Comparison of ENCODE assay signal across 7 mouse cellular contexts in genomic region chr9:35115804-35116203, GRCm38 (mm10). TPM values are rescaled to one million over a fixed set of nuclear protein-coding genes. Genes with fewer than 3 reads are reported as not detected.
DNase-seq lines count a peak whose midpoint lies in the region; ATAC-seq and TF ChIP-seq lines count a peak whose summit lies in the region.

No protein-coding gene starts in this region.

- no peak for DNase-seq in lung, postnatal 0 days (ENCODE audit: low spot score)
- no peak for DNase-seq in lung, postnatal 10 days
- DNase-seq in limb, embryonic 14.5 days (ENCODE audit: low spot score): no peak
- DNase-seq in layer of hippocampus, postnatal 14 days (ENCODE audit: low spot score in 2 of 2): no peak
- no peak for DNase-seq in kidney, postnatal 4 days

- no peak for TF ChIP-seq EP300 in lung, postnatal 0 days (IDR thresholded peaks at IDR 0.05)

- TF ChIP-seq POLR2A in limb, embryonic 14.5 days (IDR thresholded peaks at IDR 0.05; ENCODE audit: borderline replicate concordance, extremely low read depth, insufficient read depth, insufficient read length): no peak

- peaks cover 9% of the 10 kb centered on the region; the same call in 1 of the 2 replicates for H3K4me1 ChIP-seq in lung, postnatal 0 days (ENCODE audit: insufficient read depth, low read depth, low read length)
- H3K4me1 ChIP-seq in limb, embryonic 14.5 days (ENCODE audit: control insufficient read depth, insufficient read depth, low read length): peaks cover 46% of the 10 kb centered on the region
- peaks cover 38% of the 10 kb centered on the region for H3K4me1 ChIP-seq in stomach, embryonic 15.5 days

- peak overlapping the region; percentile 93 for H3K27ac ChIP-seq in lung, postnatal 0 days (ENCODE audit: low read length)
- peak overlapping the region; percentile 84 for H3K27ac ChIP-seq in limb, embryonic 14.5 days (replicated peaks; ENCODE audit: low read depth, low read length)
- peak overlapping the region; percentile 89; the same call in 1 of the 2 replicates for H3K27ac ChIP-seq in stomach, embryonic 15.5 days

- H3K36me3 ChIP-seq in lung, postnatal 0 days (ENCODE audit: insufficient read depth, low read length): no peaks in the 10 kb centered on the region
- 0 out of 2 replicates have a peak, but pooled peaks cover 3% of the 10 kb centered on the region for H3K36me3 ChIP-seq in limb, embryonic 14.5 days (ENCODE audit: control insufficient read depth, insufficient read depth, low read length)
- no peaks in the 10 kb centered on the region for H3K36me3 ChIP-seq in stomach, embryonic 15.5 days

- TF ChIP-seq CTCF in lung, postnatal 0 days (IDR thresholded peaks at IDR 0.05): no peak

- H3K27me3 ChIP-seq in lung, postnatal 0 days (replicated peaks; ENCODE audit: insufficient read depth, low read length): no peaks in the 10 kb centered on the region
- H3K27me3 ChIP-seq in limb, embryonic 14.5 days (ENCODE audit: control insufficient read depth, insufficient read depth, low read length): no peaks in the 10 kb centered on the region
- no peaks in the 10 kb centered on the region for H3K27me3 ChIP-seq in stomach, embryonic 15.5 days (replicated peaks)

- H3K4me2 ChIP-seq in lung, postnatal 0 days (replicated peaks; ENCODE audit: low read depth, low read length): peak overlapping the region; percentile 83
- H3K4me2 ChIP-seq in limb, embryonic 14.5 days (replicated peaks; ENCODE audit: low read depth, low read length, severe bottlenecking): peak overlapping the region; percentile 87
- H3K4me2 ChIP-seq in stomach, embryonic 15.5 days: peak overlapping the region; percentile 74

- no peak for ATAC-seq in lung, postnatal 0 days
- ATAC-seq in erythroblast, adult 5-6 weeks (replicated peaks; ENCODE audit: low FRiP score, poor library complexity, severe bottlenecking): 0 out of 2 replicates have a peak, but pooled peaks have one; percentile 1
- no peak for ATAC-seq in limb, embryonic 14.5 days (ENCODE audit: low FRiP score, low read depth)
- ATAC-seq in stomach, embryonic 15.5 days (ENCODE audit: insufficient read depth, low FRiP score, low read depth): no peak

- H3K9me3 ChIP-seq in lung, postnatal 0 days (ENCODE audit: low read length): no peaks in the 10 kb centered on the region
- H3K9me3 ChIP-seq in limb, embryonic 14.5 days (ENCODE audit: control insufficient read depth, low read length): no peaks in the 10 kb centered on the region
- H3K9me3 ChIP-seq in stomach, embryonic 15.5 days: no peaks in the 10 kb centered on the region

- peak overlapping the region; percentile 71 for H3K9ac ChIP-seq in lung, postnatal 0 days (replicated peaks; ENCODE audit: low read depth)
- H3K9ac ChIP-seq in limb, embryonic 14.5 days (ENCODE audit: low read depth, low read length, severe bottlenecking): peak overlapping the region; percentile 84
- peak overlapping the region; percentile 83 for H3K9ac ChIP-seq in stomach, embryonic 15.5 days

- peak overlapping the region; percentile 63 for H3K4me3 ChIP-seq in lung, postnatal 0 days (ENCODE audit: low read depth, low read length)
- H3K4me3 ChIP-seq in limb, embryonic 14.5 days (replicated peaks; ENCODE audit: low read length): peak overlapping the region; percentile 75
- peak overlapping the region; percentile 74 for H3K4me3 ChIP-seq in stomach, embryonic 15.5 days (replicated peaks)

- 36% methylated on average over 4 of the region's 4 CpGs for WGBS in lung, postnatal 0 days
- WGBS in limb, embryonic 14.5 days: 26% methylated on average over 4 of the region's 4 CpGs
- 30% methylated on average over 4 of the region's 4 CpGs for WGBS in stomach, embryonic 15.5 days

RNA-seq across cellular contexts. Expression of gene St3gal4, which starts 3.3 kb away (rescaled TPM):
- 50.0 and 55.7 TPM in 2 replicates for polyA plus RNA-seq in lung, postnatal 0 days (2015; fragmentation: Nextera tagmentation; extraction: Ambion mirVana)
- total RNA-seq in erythroblast, adult 5-6 weeks (2015; ENCODE audit: low replicate concordance): 8.6 and 18.6 TPM in 2 replicates
- total RNA-seq in erythroblast, adult 5-6 weeks (2017; ENCODE audit: low replicate concordance): 10.1 and 33.9 TPM in 2 replicates
- polyA plus RNA-seq in limb, embryonic 14.5 days (2012; rRNA removed): 14.5 and 17.0 TPM in 2 replicates
- polyA plus RNA-seq in limb, embryonic 14.5 days (2014; fragmentation: Nextera tagmentation; extraction: Ambion mirVana): 35.6 and 36.3 TPM in 2 replicates
- 45.7 and 59.4 TPM in 2 replicates for polyA plus RNA-seq in stomach, embryonic 15.5 days (2015; fragmentation: Nextera tagmentation; extraction: Ambion mirVana)
- total RNA-seq in layer of hippocampus, postnatal 14 days (2021): 10 to 100 TPM; 26.5 to 28.6 TPM
